Mouse (Mus musculus): ENCODE measurements around the gene Akap13. TPM values are rescaled to one million over a fixed set of nuclear protein-coding genes. Genes with fewer than 3 reads are reported as not detected.

Akap13 gene
- total and polyA plus RNA-seq, 3 experiments, result 11.4 to 32.5 (median 27.7) TPM

DNA sequence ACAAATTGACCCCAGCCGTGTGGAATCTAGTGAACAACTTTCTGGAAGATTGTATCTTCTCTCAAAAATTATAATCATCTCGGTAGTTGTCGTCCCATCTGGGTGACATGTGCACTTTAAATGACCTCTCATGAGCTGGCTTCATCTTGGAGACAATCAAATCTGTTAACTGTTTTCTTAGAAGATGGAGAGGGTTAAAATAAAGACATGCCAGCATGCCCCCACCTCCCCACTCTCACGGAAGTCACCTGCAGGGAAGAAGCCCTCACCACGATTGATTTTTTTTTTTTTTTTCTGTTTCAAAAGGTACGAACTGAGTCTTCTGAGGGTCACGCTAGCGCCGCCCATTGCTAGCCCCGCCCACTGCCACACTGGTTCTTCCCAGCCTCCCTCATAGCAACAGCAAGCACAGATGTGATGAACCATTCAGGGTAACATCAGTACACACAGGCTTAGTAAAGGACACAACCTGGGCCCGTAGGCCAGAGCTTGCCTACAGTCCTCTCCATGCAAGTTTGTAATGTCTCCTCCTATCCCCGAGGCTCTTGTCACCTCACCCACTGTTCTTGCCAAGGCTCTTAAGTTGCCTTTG lies 298.0 kb downstream of the Akap13 start:
- in situ Hi-C loops (cut with MboI; ENCODE audit: low pct_ligation_motif_present, low pct_unique_long_range_greater_than_20kb, low sequenced_read_pairs), result no loop called here
- Histone ChIP-seq H3K9ac (ENCODE audit: insufficient read depth, low read depth) (no peak overlapping the region), H3K4me3 (replicated peaks in 1 of 3; ENCODE audit: low read depth in 2 of 3, low read length in 2 of 3, poor library complexity in 1 of 3) (no peak overlapping the region), H3K27ac (ENCODE audit: insufficient read depth, low read depth) (no peak overlapping the region), H3K36me3 (replicated peaks in 1 of 2; ENCODE audit: control insufficient read depth in 1 of 2, insufficient read depth in 1 of 2, low read length in 1 of 2) (peaks cover 56 to 75% of the 10 kb centered on the region in 2 experiments), H3K79me2 (replicated peaks; ENCODE audit: control insufficient read depth, extremely low read depth, insufficient read depth, poor library complexity, severe bottlenecking) (no peaks in the 10 kb centered on the region), H3K4me1 (ENCODE audit: control insufficient read depth in 1 of 2, insufficient read depth in 2 of 2) (peaks cover 5 to 35% of the 10 kb centered on the region in 2 experiments; a peak in 3 of 4 replicates), H3K4me2 (ENCODE audit: insufficient read depth, low read depth, poor library complexity, severe bottlenecking) (no peak overlapping the region), H3K9me3 (replicated peaks; ENCODE audit: low read length) (peaks cover 4% of the 10 kb centered on the region), H3K27me3 (replicated peaks) (no peaks in the 10 kb centered on the region)
- dilution Hi-C loops (cut with MboI; ENCODE audit: extremely low pct_ligation_motif_present, extremely low pct_unique_long_range_greater_than_20kb, low sequenced_read_pairs), result no loop called here
- TF ChIP-seq MAFK (IDR thresholded peaks at IDR 0.05; ENCODE audit: insufficient replicate concordance, low read length), result no peak
- TF ChIP-seq MAX (IDR thresholded peaks at IDR 0.05; ENCODE audit: low read length), result no peak
- no peak for TF ChIP-seq IRF4 (IDR thresholded peaks at IDR 0.05; ENCODE audit: low read depth, low read length)
- TF ChIP-seq USF2 (conservative IDR thresholded peaks at IDR 0.05; ENCODE audit: low read depth, low read length), result no peak
- no peak for TF ChIP-seq POLR2AphosphoS2 (IDR thresholded peaks at IDR 0.05; ENCODE audit: low read depth, low read length)
- no peak for TF ChIP-seq CHD1 (IDR thresholded peaks at IDR 0.05; ENCODE audit: low read depth, low read length)
- TF ChIP-seq GABPA (IDR thresholded peaks at IDR 0.05; ENCODE audit: insufficient replicate concordance, low read depth, low read length), result no peak
- no peak for DNase-seq (ENCODE audit: extremely low read depth)

DNA sequence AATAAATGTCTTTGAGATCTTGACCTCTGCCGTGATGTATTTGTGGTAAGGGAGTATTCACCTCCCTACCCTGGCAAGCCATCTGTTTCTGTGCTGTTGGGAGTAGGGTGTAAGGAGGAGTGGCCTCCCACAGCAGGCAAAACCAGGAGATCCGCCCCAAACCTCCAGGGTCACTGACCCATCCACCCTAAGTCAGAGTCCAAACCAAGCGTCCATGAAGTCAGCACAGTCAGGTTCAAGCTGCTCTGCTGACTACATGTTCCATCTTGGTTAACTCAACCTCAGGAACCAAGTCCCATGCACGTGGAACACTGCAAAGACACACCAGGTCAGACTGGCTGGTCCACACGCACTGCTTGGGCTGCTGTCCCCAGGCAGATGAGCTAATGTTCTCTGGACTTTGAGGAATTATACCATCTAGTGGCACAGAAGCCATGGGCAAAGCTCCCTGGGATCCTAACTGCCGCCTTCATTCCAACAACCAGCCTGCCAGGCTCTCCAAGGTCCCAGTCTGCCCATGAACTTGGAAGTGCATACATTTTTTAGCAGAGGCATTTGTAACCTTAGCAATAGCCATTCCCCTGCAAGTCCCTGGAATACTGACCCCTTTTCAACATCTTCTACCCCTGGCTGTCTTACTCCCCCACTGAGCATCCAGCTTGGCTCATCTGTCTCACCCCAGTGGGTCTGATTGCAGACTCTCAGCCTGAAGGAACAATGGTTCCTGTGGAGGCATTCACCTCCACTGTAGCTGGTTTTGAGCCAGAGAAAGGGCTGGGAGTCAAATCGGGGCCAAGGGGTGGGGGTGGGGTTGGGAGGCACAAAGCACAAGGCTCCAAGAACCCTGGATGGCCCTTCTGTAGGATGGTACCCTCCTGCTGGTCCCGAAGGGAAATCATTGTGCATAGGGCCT lies 299.5 kb downstream of the Akap13 start:
- Histone ChIP-seq H3K9me3 (replicated peaks; ENCODE audit: low read length) (peaks cover 4% of the 10 kb centered on the region), H3K27ac (ENCODE audit: insufficient read depth, low read depth) (no peak overlapping the region), H3K4me3 (replicated peaks in 1 of 3; ENCODE audit: low read depth in 2 of 3, low read length in 2 of 3, poor library complexity in 1 of 3) (no peak overlapping the region), H3K36me3 (replicated peaks in 1 of 2; ENCODE audit: control insufficient read depth in 1 of 2, insufficient read depth in 1 of 2, low read length in 1 of 2) (peaks cover 40 to 59% of the 10 kb centered on the region in 2 experiments), H3K4me1 (ENCODE audit: control insufficient read depth in 1 of 2, insufficient read depth in 2 of 2) (peaks cover 5 to 26% of the 10 kb centered on the region in 2 experiments; a peak in 3 of 4 replicates), H3K27me3 (replicated peaks) (no peaks in the 10 kb centered on the region), H3K9ac (ENCODE audit: insufficient read depth, low read depth) (no peak overlapping the region), H3K4me2 (ENCODE audit: insufficient read depth, low read depth, poor library complexity, severe bottlenecking) (no peak overlapping the region), H3K79me2 (replicated peaks; ENCODE audit: control insufficient read depth, extremely low read depth, insufficient read depth, poor library complexity, severe bottlenecking) (no peaks in the 10 kb centered on the region)
- TF ChIP-seq NRF1 (IDR thresholded peaks at IDR 0.05; ENCODE audit: low read depth, low read length) (no peak), MYC (IDR thresholded peaks at IDR 0.05; ENCODE audit: low read depth, low read length) (no peak), TCF12 (IDR thresholded peaks at IDR 0.05; ENCODE audit: low read depth, low read length) (no peak), MAZ (IDR thresholded peaks at IDR 0.05; ENCODE audit: low read depth, low read length) (no peak), BHLHE40 (IDR thresholded peaks at IDR 0.05; ENCODE audit: low read depth, low read length) (no peak), RAD21 (IDR thresholded peaks at IDR 0.05; ENCODE audit: low read depth, low read length) (no peak), TBP (conservative IDR thresholded peaks at IDR 0.05; ENCODE audit: low read depth, low read length) (no peak), E2F4 (IDR thresholded peaks at IDR 0.05; ENCODE audit: insufficient replicate concordance, low read depth, low read length) (no peak), RCOR1 (conservative IDR thresholded peaks at IDR 0.05; ENCODE audit: low read depth, low read length) (no peak), POLR2AphosphoS2 (IDR thresholded peaks at IDR 0.05; ENCODE audit: low read depth, low read length) (no peak)
- no peak for DNase-seq (ENCODE audit: extremely low read depth)
- dilution Hi-C loops (cut with MboI; ENCODE audit: extremely low pct_ligation_motif_present, extremely low pct_unique_long_range_greater_than_20kb, low sequenced_read_pairs), result no loop called here
- in situ Hi-C loops (cut with MboI; ENCODE audit: low pct_ligation_motif_present, low pct_unique_long_range_greater_than_20kb, low sequenced_read_pairs), result no loop called here
